In the genomic region with DNA sequence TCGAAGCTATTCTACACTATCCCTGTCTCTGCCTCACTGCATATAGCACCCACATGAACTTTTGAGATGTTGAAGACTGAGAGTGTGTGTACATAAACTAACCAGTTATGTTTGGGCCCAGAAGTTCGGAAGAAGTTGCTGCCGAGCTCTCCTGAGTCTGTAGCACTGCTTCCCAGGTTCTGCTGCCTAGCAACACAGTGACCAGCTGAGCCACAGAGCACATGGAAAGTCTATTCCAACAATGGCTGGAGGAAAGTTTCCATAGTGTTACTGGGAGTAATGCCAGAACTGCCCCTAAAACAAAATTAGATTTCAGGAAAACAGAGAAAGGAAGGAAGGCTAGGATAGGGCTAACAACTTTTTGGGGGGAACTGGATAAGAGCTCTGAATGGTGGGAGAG, we compare ENCODE assay signal across 17 mouse cellular contexts.
A peak's percentile ranks its signal among the peaks of the same experiment; 100 is the strongest.
DNase-seq lines count a peak whose midpoint lies in the region; ATAC-seq and TF ChIP-seq lines count a peak whose summit lies in the region.
"Had no signal": no experiment of that assay in that cellular context is flagged by ENCODE, and none has a peak within 500 bp of the region (broad histone marks: within the 10 kb centered on the region; RNA-seq: fewer than 3 reads in every experiment).

No protein-coding gene starts in this region.

- no peak for TF ChIP-seq CTCF in midbrain, postnatal 0 days (IDR thresholded peaks at IDR 0.05)

- H3K27me3 ChIP-seq in forebrain, embryonic 13.5 days = no peaks in the 10 kb centered on the region
- no peaks in the 10 kb centered on the region for H3K27me3 ChIP-seq in forebrain, embryonic 11.5 days (ENCODE audit: control insufficient read depth, insufficient read depth, low read length)
- no peaks in the 10 kb centered on the region for H3K27me3 ChIP-seq in hindbrain, embryonic 16.5 days (replicated peaks; ENCODE audit: control insufficient read depth, insufficient read depth, low read length)
- no peaks in the 10 kb centered on the region for H3K27me3 ChIP-seq in hindbrain, embryonic 11.5 days (ENCODE audit: control insufficient read depth, insufficient read depth, low read length)
- no peaks in the 10 kb centered on the region for H3K27me3 ChIP-seq in neural tube, embryonic 13.5 days
- H3K27me3 ChIP-seq in neural tube, embryonic 15.5 days (replicated peaks) = no peaks in the 10 kb centered on the region
- H3K27me3 ChIP-seq in midbrain, postnatal 0 days (ENCODE audit: insufficient read depth, low read length) = no peaks in the 10 kb centered on the region
- H3K27me3 ChIP-seq: hindbrain, embryonic 15.5 days; liver, embryonic 15.5 days; midbrain, embryonic 12.5 days had no signal

- no peaks in the 10 kb centered on the region for H3K36me3 ChIP-seq in forebrain, embryonic 13.5 days (ENCODE audit: poor library complexity, severe bottlenecking)
- no peaks in the 10 kb centered on the region for H3K36me3 ChIP-seq in forebrain, embryonic 11.5 days (ENCODE audit: control insufficient read depth, insufficient read depth, low read length)
- no peaks in the 10 kb centered on the region for H3K36me3 ChIP-seq in hindbrain, embryonic 16.5 days (ENCODE audit: control insufficient read depth, insufficient read depth, low read length)
- no peaks in the 10 kb centered on the region for H3K36me3 ChIP-seq in hindbrain, embryonic 11.5 days (ENCODE audit: control insufficient read depth, insufficient read depth, low read length)
- H3K36me3 ChIP-seq in neural tube, embryonic 13.5 days = no peaks in the 10 kb centered on the region
- no peaks in the 10 kb centered on the region for H3K36me3 ChIP-seq in neural tube, embryonic 15.5 days
- no peaks in the 10 kb centered on the region for H3K36me3 ChIP-seq in midbrain, postnatal 0 days (ENCODE audit: insufficient read depth, low read length)
- H3K36me3 ChIP-seq: hindbrain, embryonic 15.5 days; liver, embryonic 15.5 days; midbrain, embryonic 12.5 days had no signal

- ATAC-seq in forebrain, embryonic 13.5 days = peak; percentile 48
- no peak for ATAC-seq in forebrain, embryonic 11.5 days (replicated peaks; ENCODE audit: low FRiP score)
- peak; percentile 42; the same call in 1 of the 2 replicates for ATAC-seq in hindbrain, embryonic 16.5 days
- ATAC-seq in hindbrain, embryonic 11.5 days (ENCODE audit: low FRiP score) = no peak
- ATAC-seq in neural tube, embryonic 13.5 days (ENCODE audit: low read depth) = 0 out of 2 replicates have a peak, but pooled peaks have one; percentile 53
- ATAC-seq in neural tube, embryonic 15.5 days (ENCODE audit: low FRiP score) = no peak; the same call in 1 of the 2 replicates
- ATAC-seq in midbrain, postnatal 0 days (ENCODE audit: low FRiP score) = no peak

- DNase-seq in forebrain, embryonic 11.5 days (ENCODE audit: low spot score) = no peak
- no peak for DNase-seq in hindbrain, embryonic 11.5 days (ENCODE audit: low spot score)
- DNase-seq in midbrain, postnatal 0 days (ENCODE audit: low spot score) = peak; percentile 47
- no peak for DNase-seq in embryo, embryonic 11 days
- DNase-seq: adrenal gland, adult 8-10 months; cerebellum, adult 11 months; cerebellum, postnatal 14 days; kidney, adult 18-20 months; kidney, postnatal 10 days; lung, postnatal 4 days had no signal

- H3K4me2 ChIP-seq in forebrain, embryonic 13.5 days = no peak overlapping the region
- H3K4me2 ChIP-seq in forebrain, embryonic 11.5 days (ENCODE audit: low read depth, low read length, severe bottlenecking) = no peak overlapping the region
- no peak overlapping the region for H3K4me2 ChIP-seq in hindbrain, embryonic 16.5 days (ENCODE audit: low read length)
- H3K4me2 ChIP-seq in hindbrain, embryonic 11.5 days (replicated peaks; ENCODE audit: low read depth, low read length) = no peak overlapping the region
- H3K4me2 ChIP-seq in neural tube, embryonic 13.5 days = no peak overlapping the region
- no peak overlapping the region for H3K4me2 ChIP-seq in neural tube, embryonic 15.5 days
- no peak overlapping the region for H3K4me2 ChIP-seq in midbrain, postnatal 0 days (ENCODE audit: low read depth, low read length, poor library complexity, severe bottlenecking)
- H3K4me2 ChIP-seq: hindbrain, embryonic 15.5 days; liver, embryonic 15.5 days; midbrain, embryonic 12.5 days had no signal

- H3K27ac ChIP-seq in forebrain, embryonic 13.5 days = no peak overlapping the region
- no peak overlapping the region for H3K27ac ChIP-seq in forebrain, embryonic 11.5 days (ENCODE audit: low read depth, low read length)
- no peak overlapping the region for H3K27ac ChIP-seq in hindbrain, embryonic 16.5 days (ENCODE audit: low read depth, low read length)
- no peak overlapping the region for H3K27ac ChIP-seq in hindbrain, embryonic 11.5 days (ENCODE audit: low read depth, low read length)
- no peak overlapping the region; the same call in 1 of the 2 replicates for H3K27ac ChIP-seq in neural tube, embryonic 13.5 days (replicated peaks)
- no peak overlapping the region for H3K27ac ChIP-seq in neural tube, embryonic 15.5 days (replicated peaks)
- no peak overlapping the region for H3K27ac ChIP-seq in midbrain, postnatal 0 days (ENCODE audit: low read depth, low read length)
- H3K27ac ChIP-seq: hindbrain, embryonic 15.5 days; liver, embryonic 15.5 days; midbrain, embryonic 12.5 days had no signal

- WGBS in forebrain, embryonic 13.5 days = 62% methylated on average over 3 of the region's 3 CpGs
- 80% methylated on average over 3 of the region's 3 CpGs for WGBS in forebrain, embryonic 11.5 days
- 57% methylated on average over 3 of the region's 3 CpGs for WGBS in hindbrain, embryonic 16.5 days
- WGBS in hindbrain, embryonic 11.5 days = 82% methylated on average over 3 of the region's 3 CpGs
- 70% methylated on average over 3 of the region's 3 CpGs for WGBS in neural tube, embryonic 13.5 days
- WGBS in neural tube, embryonic 15.5 days = 68% methylated on average over 3 of the region's 3 CpGs
- 69% methylated on average over 3 of the region's 3 CpGs for WGBS in midbrain, postnatal 0 days

- no peak overlapping the region for H3K4me3 ChIP-seq in forebrain, embryonic 13.5 days
- H3K4me3 ChIP-seq in forebrain, embryonic 11.5 days (ENCODE audit: low read depth, low read length) = no peak overlapping the region
- H3K4me3 ChIP-seq in hindbrain, embryonic 16.5 days (ENCODE audit: low read length) = no peak overlapping the region
- no peak overlapping the region for H3K4me3 ChIP-seq in hindbrain, embryonic 11.5 days (ENCODE audit: low read depth, low read length)
- no peak overlapping the region for H3K4me3 ChIP-seq in neural tube, embryonic 13.5 days
- H3K4me3 ChIP-seq in neural tube, embryonic 15.5 days (replicated peaks) = no peak overlapping the region
- H3K4me3 ChIP-seq in midbrain, postnatal 0 days (ENCODE audit: low read depth, low read length) = no peak overlapping the region
- H3K4me3 ChIP-seq: hindbrain, embryonic 15.5 days; liver, embryonic 15.5 days; midbrain, embryonic 12.5 days had no signal

- peaks cover 14% of the 10 kb centered on the region for H3K4me1 ChIP-seq in forebrain, embryonic 13.5 days
- no peaks in the 10 kb centered on the region for H3K4me1 ChIP-seq in forebrain, embryonic 11.5 days (replicated peaks; ENCODE audit: control insufficient read depth, insufficient read depth, low read length)
- no peaks in the 10 kb centered on the region for H3K4me1 ChIP-seq in hindbrain, embryonic 16.5 days (ENCODE audit: control insufficient read depth, insufficient read depth, low read depth, low read length)
- H3K4me1 ChIP-seq in hindbrain, embryonic 11.5 days (replicated peaks; ENCODE audit: control insufficient read depth, insufficient read depth, low read length) = no peaks in the 10 kb centered on the region
- peaks cover 13% of the 10 kb centered on the region; the same call in 1 of the 2 replicates for H3K4me1 ChIP-seq in neural tube, embryonic 13.5 days (replicated peaks)
- H3K4me1 ChIP-seq in neural tube, embryonic 15.5 days = no peaks in the 10 kb centered on the region
- H3K4me1 ChIP-seq in midbrain, postnatal 0 days (ENCODE audit: insufficient read depth, low read length) = no peaks in the 10 kb centered on the region
- H3K4me1 ChIP-seq: hindbrain, embryonic 15.5 days; liver, embryonic 15.5 days; midbrain, embryonic 12.5 days had no signal

- no peak overlapping the region for H3K9ac ChIP-seq in forebrain, embryonic 13.5 days
- no peak overlapping the region for H3K9ac ChIP-seq in forebrain, embryonic 11.5 days (ENCODE audit: low read length)
- no peak overlapping the region for H3K9ac ChIP-seq in hindbrain, embryonic 16.5 days (ENCODE audit: low read depth, low read length)
- H3K9ac ChIP-seq in hindbrain, embryonic 11.5 days (ENCODE audit: low read depth, low read length) = no peak overlapping the region
- H3K9ac ChIP-seq in neural tube, embryonic 13.5 days = no peak overlapping the region
- H3K9ac ChIP-seq in neural tube, embryonic 15.5 days (replicated peaks) = no peak overlapping the region
- H3K9ac ChIP-seq in midbrain, postnatal 0 days (replicated peaks; ENCODE audit: low read length, poor library complexity, severe bottlenecking) = no peak overlapping the region
- H3K9ac ChIP-seq: hindbrain, embryonic 15.5 days; liver, embryonic 15.5 days; midbrain, embryonic 12.5 days had no signal

- no peaks in the 10 kb centered on the region for H3K9me3 ChIP-seq in forebrain, embryonic 13.5 days (replicated peaks)
- no peaks in the 10 kb centered on the region for H3K9me3 ChIP-seq in forebrain, embryonic 11.5 days (ENCODE audit: control insufficient read depth, low read length)
- H3K9me3 ChIP-seq in hindbrain, embryonic 16.5 days (ENCODE audit: control insufficient read depth, low read length) = no peaks in the 10 kb centered on the region
- H3K9me3 ChIP-seq in hindbrain, embryonic 11.5 days (ENCODE audit: control insufficient read depth, low read length) = no peaks in the 10 kb centered on the region
- no peaks in the 10 kb centered on the region for H3K9me3 ChIP-seq in neural tube, embryonic 13.5 days
- H3K9me3 ChIP-seq in neural tube, embryonic 15.5 days (replicated peaks) = no peaks in the 10 kb centered on the region
- no peaks in the 10 kb centered on the region for H3K9me3 ChIP-seq in midbrain, postnatal 0 days (ENCODE audit: low read length)
- H3K9me3 ChIP-seq: hindbrain, embryonic 15.5 days; liver, embryonic 15.5 days; midbrain, embryonic 12.5 days had no signal

Comparison
In these comparisons a context has a peak if more than half of its experiments do, and no peak if none do; other contexts are left out.
1. ATAC-seq: peak in forebrain, embryonic 13.5 days (single experiment), hindbrain, embryonic 16.5 days (single experiment) and neural tube, embryonic 13.5 days (single experiment); none in forebrain, embryonic 11.5 days (single experiment), hindbrain, embryonic 11.5 days (single experiment), neural tube, embryonic 15.5 days (single experiment) and midbrain, postnatal 0 days (single experiment).